Mouse (Mus musculus) intestine, embryonic 14.5 days (tissue): Measurements from ENCODE around the gene Spcs1. TPM values are rescaled to one million over a fixed set of nuclear protein-coding genes. Genes with fewer than 3 reads are reported as not detected.

Experiments used
- ATAC-seq: fragments of 200-750 bp; cut with Nextera tagmentation; replicated peaks from 2 replicates; pipeline ENCODE4 v1.8.0; 2017; ENCODE audit warnings: low read depth, moderate number of reproducible peaks, moderate TSS enrichment, moderate library complexity; ENCODE audit not compliant: low FRiP score, low TSS enrichment
- DNase-seq: peaks from one replicate; pipeline ENCODE4 v3.0.0-alpha.2; 2018; ENCODE audit warnings: low spot score
- H3K27ac ChIP-seq: fragments of 300-500 bp; sonication (generic); 2 replicates; pipeline ENCODE4 v1.5.1; 2014; ENCODE audit warnings: low read depth, mild to moderate bottlenecking, control low read depth
- H3K27me3 ChIP-seq: fragments of 300-500 bp; sonication (generic); replicated peaks from 2 replicates; pipeline ENCODE4 v1.6.1; 2014; ENCODE audit warnings: low read length, control low read depth; ENCODE audit not compliant: control insufficient read depth, insufficient read depth
- H3K36me3 ChIP-seq: fragments of 300-500 bp; sonication (generic); 2 replicates; pipeline ENCODE4 v1.6.1; 2014; ENCODE audit warnings: low read length, control low read depth; ENCODE audit not compliant: control insufficient read depth, insufficient read depth
- H3K4me1 ChIP-seq: fragments of 300-500 bp; sonication (generic); replicated peaks from 2 replicates; pipeline ENCODE4 v1.6.1; 2014; ENCODE audit warnings: low read length, control low read depth, mixed read lengths; ENCODE audit not compliant: control insufficient read depth, insufficient read depth
- H3K4me2 ChIP-seq: fragments of 300-500 bp; sonication (generic); 2 replicates; pipeline ENCODE4 v1.6.1; 2014; ENCODE audit warnings: low read length
- H3K4me3 ChIP-seq: fragments of 300-500 bp; sonication (generic); 2 replicates; pipeline ENCODE4 v1.5.1; 2014; ENCODE audit warnings: low read depth, low read length, control low read depth, mixed read lengths
- H3K9ac ChIP-seq: fragments of 300-500 bp; sonication (generic); 2 replicates; pipeline ENCODE4 v1.6.1; 2014; ENCODE audit warnings: mild to moderate bottlenecking, low read length
- H3K9me3 ChIP-seq: fragments of 300-500 bp; sonication (generic); 2 replicates; pipeline ENCODE4 v1.6.1; 2016; ENCODE audit warnings: low read length, control low read depth; ENCODE audit not compliant: control insufficient read depth
- WGBS: fragments of 180-500 bp; shearing (Covaris S2); extraction: QIAGEN DNeasy Blood & Tissue Kit; methylation state at CpG from one replicate; pipeline ENCODE4 v1.1.7; 2014; 5-methylcytosine and 5-hydroxymethylcytosine counted together
- polyA plus RNA-seq: library from polyadenylated mRNA; unstranded; fragments of >200 nt; fragmentation: Nextera tagmentation; extraction: Ambion mirVana; gene quantifications from 2 replicates; pipeline ENCODE4 v1.2.1, GENCODE M21; 2014

The Spcs1 gene
- polyA plus RNA-seq, 1 experiment from 2014 or later, result 365 TPM

GRCm38 (mm10) chr14:31016063-31016462 lies 14.6 kb upstream of the Spcs1 start:
- peaks cover 67% of the 10 kb centered on the region for H3K36me3 ChIP-seq
- H3K27me3 ChIP-seq, result no peaks in the 10 kb centered on the region

GRCm38 (mm10) chr14:31013928-31014327 lies 12.5 kb upstream of the Spcs1 start:
- 95% methylated on average over 2 of the region's 2 CpGs for WGBS
- Histone ChIP-seq H3K27ac (no peak overlapping the region), H3K9me3 (no peaks in the 10 kb centered on the region), H3K4me3 (no peak overlapping the region), H3K4me1 (peaks cover 5% of the 10 kb centered on the region), H3K36me3 (peaks cover 86% of the 10 kb centered on the region), H3K4me2 (no peak overlapping the region), H3K9ac (no peak overlapping the region), H3K27me3 (no peaks in the 10 kb centered on the region)
- DNase-seq, result no peak
- ATAC-seq, result no peak

More at GRCm38 (mm10) chr14:31016063-31016462, 14.6 kb upstream of the Spcs1 start:
- Histone ChIP-seq H3K4me2 (no peak overlapping the region), H3K4me1 (peaks cover 13% of the 10 kb centered on the region), H3K9ac (no peak overlapping the region), H3K27ac (no peak overlapping the region), H3K4me3 (no peak overlapping the region), H3K9me3 (no peaks in the 10 kb centered on the region)
- DNase-seq (no peak), ATAC-seq (no peak)
- 73% methylated on average over 1 of the region's 1 CpGs for WGBS

DNA sequence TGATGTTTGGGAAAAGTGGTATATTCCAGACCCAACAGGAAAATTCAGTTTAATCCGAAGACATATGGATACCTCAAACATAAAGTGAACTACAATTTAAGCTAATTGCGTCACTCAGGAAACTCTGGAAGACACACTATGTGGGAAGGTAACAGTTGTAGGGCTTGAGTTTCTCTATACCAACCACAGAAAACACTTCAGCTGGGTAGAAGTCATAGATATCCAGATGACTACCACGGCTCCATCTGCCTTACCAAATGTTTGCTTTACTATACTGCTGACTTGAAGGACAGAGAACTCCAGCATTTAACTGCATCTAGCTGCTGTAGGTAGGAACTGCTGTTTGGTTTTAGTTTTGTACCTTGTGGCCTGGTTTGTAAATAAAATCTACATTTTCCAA lies 10.1 kb upstream of the Spcs1 start:
- Histone ChIP-seq H3K4me2 (no peak overlapping the region), H3K4me3 (no peak overlapping the region), H3K27ac (no peak overlapping the region), H3K4me1 (no peaks in the 10 kb centered on the region), H3K9me3 (no peaks in the 10 kb centered on the region), H3K27me3 (no peaks in the 10 kb centered on the region), H3K9ac (no peak overlapping the region), H3K36me3 (peaks cover 90% of the 10 kb centered on the region)
- WGBS, result 96% methylated on average over 3 of the region's 3 CpGs
- ATAC-seq (no peak), DNase-seq (no peak)

GRCm38 (mm10) chr14:31006779-31007178 lies 5.3 kb upstream of the Spcs1 start:
- Histone ChIP-seq H3K27ac (no peak overlapping the region), H3K4me2 (no peak overlapping the region), H3K36me3 (peaks cover 44% of the 10 kb centered on the region), H3K9me3 (no peaks in the 10 kb centered on the region), H3K27me3 (no peaks in the 10 kb centered on the region), H3K4me1 (peaks cover 6% of the 10 kb centered on the region), H3K9ac (no peak overlapping the region), H3K4me3 (no peak overlapping the region)
- no peak for ATAC-seq
- WGBS, result 67% methylated on average over 5 of the region's 5 CpGs
- no peak for DNase-seq

DNA sequence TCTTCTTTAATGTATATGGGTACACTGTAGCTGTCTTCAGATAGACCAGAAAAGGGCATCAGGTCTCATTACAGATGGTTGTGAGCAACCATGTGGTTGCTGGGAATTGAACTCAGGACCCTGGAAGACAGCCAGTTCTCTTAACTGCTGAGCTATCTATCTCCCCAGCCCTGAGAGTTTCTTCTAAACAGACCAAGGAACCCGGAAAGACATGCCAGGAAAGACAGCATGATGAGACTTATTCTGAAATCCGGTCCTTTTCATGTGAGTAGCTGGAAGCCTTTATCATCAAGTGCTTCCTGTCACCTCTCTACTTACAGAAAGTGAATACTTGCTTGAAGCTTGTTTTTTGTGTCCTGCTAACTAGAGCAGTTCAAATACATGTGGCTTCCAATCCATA lies 3.1 kb upstream of the Spcs1 start:
- ATAC-seq, result no peak
- H3K4me3 ChIP-seq, result no peak overlapping the region

DNA sequence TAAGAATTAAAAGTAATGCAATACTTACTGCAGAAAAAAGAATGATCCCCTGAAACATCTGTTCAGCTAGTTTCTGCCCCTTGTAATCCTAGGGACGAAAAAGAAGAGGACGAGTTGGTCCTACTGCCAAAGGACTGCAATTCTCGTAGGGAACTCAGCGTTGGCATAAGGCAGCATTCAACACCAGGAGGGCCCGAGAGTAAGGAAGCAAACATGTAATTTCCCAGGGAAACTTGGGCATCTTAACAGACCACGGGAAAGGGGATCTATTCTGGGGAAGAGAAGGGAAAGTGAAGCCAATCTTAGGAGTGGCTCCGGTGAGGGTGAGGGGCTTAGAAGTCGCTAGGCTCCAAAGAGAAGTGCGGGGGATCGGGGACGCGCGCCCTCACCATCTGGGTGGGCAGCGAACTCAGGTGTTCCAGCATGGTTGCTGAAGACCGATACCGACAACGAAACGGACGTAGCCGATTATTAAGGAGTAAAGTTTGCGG lies 611 bp downstream of the Spcs1 start:
- WGBS, result under 1% methylated on average over 21 of the region's 21 CpGs
- DNase-seq (no peak), ATAC-seq (peak; percentile 11)

More for the DNA sequence above, 3.1 kb upstream of the Spcs1 start:
- Histone ChIP-seq H3K4me2 (no peak overlapping the region), H3K9ac (no peak overlapping the region), H3K36me3 (peaks cover 22% of the 10 kb centered on the region), H3K9me3 (no peaks in the 10 kb centered on the region), H3K27ac (no peak overlapping the region), H3K27me3 (no peaks in the 10 kb centered on the region), H3K4me1 (peaks cover 6% of the 10 kb centered on the region)
- 79% methylated on average over 2 of the region's 2 CpGs for WGBS
- DNase-seq, result no peak

DNA sequence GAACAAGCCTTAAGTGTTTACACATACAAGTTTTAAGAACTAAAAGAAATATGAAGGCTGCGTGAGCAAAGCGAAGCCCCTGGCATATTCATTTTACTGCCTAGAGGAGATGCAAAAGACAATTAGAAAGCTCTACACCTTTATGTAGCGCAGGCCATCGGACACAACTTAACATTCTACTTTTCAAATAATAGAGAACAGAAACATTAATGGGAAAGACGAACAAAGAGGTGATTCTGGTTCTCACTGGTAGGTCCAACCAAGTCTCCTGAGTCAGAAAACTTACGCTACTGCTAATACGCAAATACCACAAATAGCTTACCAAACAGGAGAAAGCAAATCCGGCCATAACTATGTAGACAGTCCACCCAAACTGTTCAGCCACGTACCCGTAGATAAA lies 1.1 kb downstream of the Spcs1 start:
- Histone ChIP-seq H3K36me3 (peaks cover 18% of the 10 kb centered on the region; the same call in 1 of the 2 replicates), H3K4me3 (peak overlapping the region; percentile 76), H3K9me3 (no peaks in the 10 kb centered on the region), H3K9ac (peak overlapping the region; percentile 81), H3K27ac (no peak overlapping the region), H3K4me2 (peak overlapping the region; percentile 76), H3K27me3 (no peaks in the 10 kb centered on the region), H3K4me1 (peaks cover 6% of the 10 kb centered on the region)
- DNase-seq (no peak), ATAC-seq (no peak)
- WGBS, result 55% methylated on average over 10 of the region's 10 CpGs

More for the DNA sequence above, 611 bp downstream of the Spcs1 start:
- Histone ChIP-seq H3K4me3 (peak overlapping the region; percentile 76), H3K9ac (peak overlapping the region; percentile 81), H3K27ac (peak overlapping the region; percentile 61), H3K27me3 (no peaks in the 10 kb centered on the region), H3K36me3 (peaks cover 18% of the 10 kb centered on the region; the same call in 1 of the 2 replicates), H3K9me3 (no peaks in the 10 kb centered on the region), H3K4me1 (peaks cover 6% of the 10 kb centered on the region), H3K4me2 (peak overlapping the region; percentile 76)

DNA sequence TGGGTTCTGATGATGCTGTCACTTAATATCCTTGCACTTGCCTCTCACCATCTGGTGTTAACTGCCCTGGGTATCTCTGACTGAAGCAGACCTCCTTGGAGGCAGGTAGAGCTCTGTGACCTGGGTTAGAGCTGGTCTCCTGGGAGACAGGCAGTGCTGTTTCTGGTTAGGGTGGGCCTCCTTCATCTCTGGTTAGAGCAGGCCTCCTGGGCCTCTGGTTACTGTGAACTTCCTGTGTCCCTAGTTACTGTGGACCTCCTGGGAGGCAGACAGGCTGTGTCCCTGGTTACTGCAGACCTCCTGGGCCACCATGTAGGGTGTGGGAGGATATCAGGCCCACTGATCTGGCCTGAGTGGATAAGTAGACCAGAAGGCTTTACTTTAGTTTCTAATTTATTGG lies 5.1 kb downstream of the Spcs1 start:
- ATAC-seq (no peak), DNase-seq (no peak)
- Histone ChIP-seq H3K4me3 (no peak overlapping the region), H3K4me2 (no peak overlapping the region), H3K9ac (no peak overlapping the region), H3K36me3 (peaks cover 18% of the 10 kb centered on the region; the same call in 1 of the 2 replicates), H3K27ac (no peak overlapping the region), H3K4me1 (no peaks in the 10 kb centered on the region; the same call in 1 of the 2 replicates), H3K27me3 (no peaks in the 10 kb centered on the region), H3K9me3 (no peaks in the 10 kb centered on the region)

DNA sequence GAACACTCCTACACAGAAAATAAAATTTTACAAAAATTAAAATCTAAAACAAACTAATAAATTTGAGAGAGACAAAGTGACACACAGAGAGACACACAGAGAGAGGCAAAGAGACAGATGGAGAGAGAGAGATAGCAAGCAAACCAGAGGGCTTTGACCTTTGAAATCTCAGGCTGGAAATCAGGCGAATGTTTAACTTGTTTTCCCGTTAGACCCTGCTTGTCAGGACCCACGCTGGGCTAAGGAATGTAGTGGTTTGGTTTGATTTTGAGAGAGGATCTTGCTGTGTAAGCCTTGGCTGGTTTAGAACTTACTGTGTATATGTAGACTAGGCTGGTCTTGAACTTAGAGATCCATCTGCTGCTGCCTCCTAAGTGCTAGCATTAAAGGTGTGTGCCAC lies 25.2 kb downstream of the Spcs1 start:
- no peaks in the 10 kb centered on the region for H3K27me3 ChIP-seq
- H3K9ac ChIP-seq, result no peak overlapping the region
- ATAC-seq (no peak), DNase-seq (no peak)
- H3K4me3 ChIP-seq, result no peak overlapping the region
- 52% methylated on average over 3 of the region's 3 CpGs for WGBS
- H3K4me2 ChIP-seq, result no peak overlapping the region
- H3K9me3 ChIP-seq, result no peaks in the 10 kb centered on the region
- H3K4me1 ChIP-seq, result no peaks in the 10 kb centered on the region
- no peak overlapping the region for H3K27ac ChIP-seq
- peaks cover 16% of the 10 kb centered on the region; the same call in 1 of the 2 replicates for H3K36me3 ChIP-seq
